Mouse (Mus musculus): ENCODE measurements around the gene Fam171a1. TPM values are rescaled to one million over a fixed set of nuclear protein-coding genes. Genes with fewer than 3 reads are reported as not detected.
"Not testable (repeated sequence)": the region's sequence is repeated elsewhere in the genome, so short reads cannot be mapped to it uniquely, and the experiment has no call there.

The Fam171a1 gene
- polyA plus RNA-seq (2012; rRNA removed) = 2.3 and 2.7 TPM in 2 replicates

DNA sequence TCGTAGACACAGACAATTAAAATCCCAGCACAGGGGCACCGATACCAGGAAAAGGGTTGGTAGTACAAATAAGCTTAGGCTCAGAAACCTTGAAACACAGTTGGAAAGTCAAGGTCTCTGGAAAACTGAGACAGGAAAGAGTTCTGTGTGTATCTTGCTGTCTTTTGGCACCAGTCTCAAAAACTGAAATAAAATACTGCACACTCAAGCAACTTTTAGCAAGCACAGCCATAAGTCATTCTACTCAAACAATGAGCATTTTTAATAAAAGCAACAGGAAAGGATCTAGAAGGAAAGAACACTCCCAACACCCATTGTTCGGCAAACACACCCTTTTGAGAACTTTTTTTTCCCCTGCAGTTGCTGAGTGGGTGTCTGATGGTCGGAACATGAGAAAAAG, at the start of gene Fam171a1:
Gene Fam171a1, plus strand, starts transcription at position 359 of the 400 bp plus-strand sequence.
- H3K4me3 ChIP-seq (ENCODE audit: control insufficient read depth, insufficient read depth, low read length) = no peak within 1 kb of the TSS
- no peak within 1 kb of the TSS for H3K27ac ChIP-seq (ENCODE audit: control insufficient read depth, insufficient read depth, low read length)
- H3K36me3 ChIP-seq (ENCODE audit: control insufficient read depth, insufficient read depth, low read length) = no peaks in the 10 kb centered on the region
- no peak for DNase-seq
- TF ChIP-seq POLR2A (IDR thresholded peaks at IDR 0.05; ENCODE audit: control insufficient read depth, extremely low read depth, insufficient read depth, low read length, poor library complexity) = no peak
- no peak for TF ChIP-seq CTCF (IDR thresholded peaks at IDR 0.05; ENCODE audit: borderline replicate concordance, control insufficient read depth, extremely low read depth, insufficient read depth, low read length, poor library complexity)
- 88% methylated on average over 4 of the region's 4 CpGs for WGBS
- peaks cover 4% of the 10 kb centered on the region; the same call in 1 of the 2 replicates for H3K27me3 ChIP-seq (ENCODE audit: control insufficient read depth, insufficient read depth, low read length)
- no peaks in the 10 kb centered on the region for H3K4me1 ChIP-seq (replicated peaks; ENCODE audit: control insufficient read depth, insufficient read depth, low read length)

DNA sequence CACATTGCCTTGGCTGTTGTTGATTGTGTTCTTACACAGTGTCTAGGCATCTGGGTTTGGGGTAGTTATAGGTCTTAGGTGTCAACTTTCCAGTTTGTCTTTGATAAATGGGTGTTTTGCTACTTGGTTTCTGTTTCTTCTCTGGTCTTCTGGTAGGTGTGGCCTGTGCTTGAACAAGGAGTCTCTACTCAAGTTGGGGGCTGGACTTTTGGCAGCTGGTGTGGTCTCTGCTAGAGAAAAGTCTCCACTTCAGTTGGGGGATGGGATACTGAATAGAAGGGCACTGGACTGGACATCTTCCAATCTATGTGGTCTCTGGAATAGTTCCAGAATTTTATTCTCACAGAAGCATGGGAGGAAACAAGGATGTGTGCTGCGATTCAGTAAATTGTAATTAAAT, 44.9 kb upstream of the Fam171a1 start:
- no peaks in the 10 kb centered on the region for H3K4me1 ChIP-seq (replicated peaks; ENCODE audit: control insufficient read depth, insufficient read depth, low read length)
- no peaks in the 10 kb centered on the region for H3K36me3 ChIP-seq (ENCODE audit: control insufficient read depth, insufficient read depth, low read length)
- TF ChIP-seq POLR2A (IDR thresholded peaks at IDR 0.05; ENCODE audit: control insufficient read depth, extremely low read depth, insufficient read depth, low read length, poor library complexity) = no peak
- no peak for TF ChIP-seq CTCF (IDR thresholded peaks at IDR 0.05; ENCODE audit: borderline replicate concordance, control insufficient read depth, extremely low read depth, insufficient read depth, low read length, poor library complexity)
- no peak overlapping the region for H3K27ac ChIP-seq (ENCODE audit: control insufficient read depth, insufficient read depth, low read length)
- H3K27me3 ChIP-seq (ENCODE audit: control insufficient read depth, insufficient read depth, low read length) = no peaks in the 10 kb centered on the region
- no peak for DNase-seq
- H3K4me3 ChIP-seq (ENCODE audit: control insufficient read depth, insufficient read depth, low read length) = no peak overlapping the region
- WGBS = 34% methylated on average over 1 of the region's 1 CpGs

DNA sequence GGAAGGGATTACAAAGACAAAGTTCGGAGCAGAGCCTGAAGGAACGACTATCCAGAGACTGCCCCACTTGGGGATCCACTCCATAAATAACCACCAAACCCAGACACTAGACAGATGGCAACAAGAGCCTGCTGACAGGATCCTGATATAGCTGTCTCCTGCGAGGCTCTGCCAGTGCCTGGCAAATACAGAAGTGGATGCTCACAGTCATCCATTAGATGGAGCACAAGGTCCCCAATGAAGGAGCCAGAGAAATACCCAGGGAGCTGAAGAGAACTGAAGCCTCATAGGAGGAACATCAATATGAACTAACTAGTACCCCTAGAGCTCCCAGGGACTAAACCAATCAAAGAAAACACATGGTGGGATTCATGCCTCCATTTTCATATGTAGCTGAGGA, 25.7 kb upstream of the Fam171a1 start:
- not testable (repeated sequence) for DNase-seq; H3K4me3 ChIP-seq (ENCODE audit: control insufficient read depth, insufficient read depth, low read length); H3K27me3 ChIP-seq (ENCODE audit: control insufficient read depth, insufficient read depth, low read length); H3K4me1 ChIP-seq (replicated peaks; ENCODE audit: control insufficient read depth, insufficient read depth, low read length); H3K27ac ChIP-seq (ENCODE audit: control insufficient read depth, insufficient read depth, low read length); H3K36me3 ChIP-seq (ENCODE audit: control insufficient read depth, insufficient read depth, low read length)
- 88% methylated on average over 3 of the region's 3 CpGs for WGBS

DNA sequence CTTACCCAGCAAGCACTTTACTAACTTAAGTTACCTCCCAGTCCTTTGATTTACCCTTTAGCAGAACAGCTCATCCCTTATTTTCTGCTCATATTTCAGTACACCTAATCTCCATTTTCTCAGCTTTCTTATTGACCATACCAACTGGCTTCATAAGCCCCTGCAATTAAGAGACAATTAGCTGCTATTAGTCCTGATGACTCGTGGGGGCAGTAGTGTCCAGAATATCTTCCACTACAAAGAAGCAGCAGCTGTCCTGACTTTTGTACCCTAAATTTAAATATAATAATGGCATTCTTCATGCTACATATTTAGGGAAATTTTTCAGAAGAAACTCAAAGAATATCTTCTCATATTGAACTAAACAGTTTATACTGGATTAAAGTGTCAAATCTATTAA, 24.8 kb upstream of the Fam171a1 start:
- no peak for DNase-seq
- no peaks in the 10 kb centered on the region for H3K4me1 ChIP-seq (replicated peaks; ENCODE audit: control insufficient read depth, insufficient read depth, low read length)
- H3K27me3 ChIP-seq (ENCODE audit: control insufficient read depth, insufficient read depth, low read length) = no peaks in the 10 kb centered on the region
- H3K27ac ChIP-seq (ENCODE audit: control insufficient read depth, insufficient read depth, low read length) = no peak overlapping the region
- TF ChIP-seq POLR2A (IDR thresholded peaks at IDR 0.05; ENCODE audit: control insufficient read depth, extremely low read depth, insufficient read depth, low read length, poor library complexity) = no peak
- TF ChIP-seq CTCF (IDR thresholded peaks at IDR 0.05; ENCODE audit: borderline replicate concordance, control insufficient read depth, extremely low read depth, insufficient read depth, low read length, poor library complexity) = no peak
- no peak overlapping the region for H3K4me3 ChIP-seq (ENCODE audit: control insufficient read depth, insufficient read depth, low read length)
- no peaks in the 10 kb centered on the region for H3K36me3 ChIP-seq (ENCODE audit: control insufficient read depth, insufficient read depth, low read length)
- 18% methylated on average over 1 of the region's 1 CpGs for WGBS

DNA sequence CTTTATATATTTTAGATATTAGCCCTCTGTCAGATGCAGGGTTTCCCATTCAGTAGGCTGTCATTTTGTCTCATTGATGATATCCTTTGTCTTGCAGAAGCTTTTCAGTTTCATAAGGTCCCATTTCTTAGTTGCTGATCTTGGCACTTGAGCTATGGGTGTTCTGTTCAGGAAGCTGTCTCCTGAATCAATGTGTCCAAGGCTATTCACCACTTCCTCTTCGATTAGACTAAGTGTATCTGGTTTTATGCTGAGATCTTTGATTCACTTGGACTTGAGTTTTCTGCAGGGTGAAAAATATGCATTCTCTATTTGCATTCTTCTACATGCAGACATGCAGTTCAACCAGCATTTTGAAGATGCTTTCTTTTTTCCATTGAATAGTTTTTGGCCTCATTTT, 17.9 kb upstream of the Fam171a1 start:
- TF ChIP-seq POLR2A (IDR thresholded peaks at IDR 0.05; ENCODE audit: control insufficient read depth, extremely low read depth, insufficient read depth, low read length, poor library complexity) (no peak), CTCF (IDR thresholded peaks at IDR 0.05; ENCODE audit: borderline replicate concordance, control insufficient read depth, extremely low read depth, insufficient read depth, low read length, poor library complexity) (no peak)
- Histone ChIP-seq H3K27ac (ENCODE audit: control insufficient read depth, insufficient read depth, low read length) (no peak overlapping the region), H3K36me3 (ENCODE audit: control insufficient read depth, insufficient read depth, low read length) (no peaks in the 10 kb centered on the region), H3K4me1 (replicated peaks; ENCODE audit: control insufficient read depth, insufficient read depth, low read length) (no peaks in the 10 kb centered on the region), H3K27me3 (ENCODE audit: control insufficient read depth, insufficient read depth, low read length) (no peaks in the 10 kb centered on the region), H3K4me3 (ENCODE audit: control insufficient read depth, insufficient read depth, low read length) (no peak overlapping the region)
- DNase-seq = no peak
- 16% methylated on average over 1 of the region's 1 CpGs for WGBS

DNA sequence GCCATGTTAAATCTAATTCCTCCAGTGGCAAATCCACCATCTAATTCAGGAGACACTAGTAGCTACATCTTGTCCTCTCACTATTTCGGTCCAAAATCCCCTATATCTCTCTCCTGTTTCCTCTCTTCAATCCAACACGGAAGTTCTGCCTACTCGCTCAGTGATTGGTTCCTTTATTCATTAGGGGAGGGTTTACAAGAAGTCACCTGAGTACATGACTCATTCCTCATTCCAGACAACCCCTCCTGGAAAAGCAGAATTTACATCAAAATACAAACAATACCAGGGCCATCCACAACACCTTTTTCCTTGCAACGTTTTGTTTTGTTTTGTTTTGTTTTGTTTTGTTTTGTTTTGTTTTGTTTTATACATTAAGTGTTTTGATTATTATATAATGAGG, 14.1 kb upstream of the Fam171a1 start:
- WGBS = 93% methylated on average over 4 of the region's 4 CpGs
- Histone ChIP-seq H3K36me3 (ENCODE audit: control insufficient read depth, insufficient read depth, low read length) (no peaks in the 10 kb centered on the region), H3K4me3 (ENCODE audit: control insufficient read depth, insufficient read depth, low read length) (no peak overlapping the region), H3K27ac (ENCODE audit: control insufficient read depth, insufficient read depth, low read length) (no peak overlapping the region), H3K27me3 (ENCODE audit: control insufficient read depth, insufficient read depth, low read length) (no peaks in the 10 kb centered on the region), H3K4me1 (replicated peaks; ENCODE audit: control insufficient read depth, insufficient read depth, low read length) (no peaks in the 10 kb centered on the region; the same call in 1 of the 2 replicates)
- TF ChIP-seq POLR2A (IDR thresholded peaks at IDR 0.05; ENCODE audit: control insufficient read depth, extremely low read depth, insufficient read depth, low read length, poor library complexity) = no peak
- no peak for TF ChIP-seq CTCF (IDR thresholded peaks at IDR 0.05; ENCODE audit: borderline replicate concordance, control insufficient read depth, extremely low read depth, insufficient read depth, low read length, poor library complexity)
- DNase-seq = no peak

DNA sequence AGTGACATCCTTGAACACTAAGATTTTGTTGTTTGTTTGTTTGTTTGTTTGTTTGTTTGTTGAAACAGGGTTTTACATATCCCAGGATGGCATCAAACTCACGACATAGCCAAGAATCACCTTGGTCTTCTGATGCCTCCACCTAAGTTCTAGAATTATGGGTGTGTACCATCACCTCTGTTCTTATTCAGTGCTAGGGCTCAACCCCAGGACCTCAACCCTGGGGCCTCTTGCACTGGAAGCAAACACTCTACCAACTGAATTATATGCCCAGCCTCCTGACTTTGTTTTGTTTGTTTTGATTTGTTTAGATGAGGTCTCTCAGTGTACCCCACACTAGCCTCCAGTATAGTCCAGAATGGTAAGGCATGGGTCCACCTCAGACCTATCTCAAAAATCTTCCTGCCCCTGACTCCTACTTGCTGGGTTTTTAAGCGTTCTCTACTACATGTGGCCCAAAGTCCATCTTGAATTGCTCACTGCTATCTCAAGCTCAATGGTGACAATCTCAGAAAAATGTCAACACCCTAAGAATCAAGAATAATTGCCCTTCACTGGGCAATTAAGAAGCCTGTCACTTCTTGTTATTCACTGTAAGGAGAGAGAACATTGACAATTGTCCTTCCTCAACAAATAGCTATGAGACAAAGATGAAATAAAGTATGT, 12.6 kb upstream of the Fam171a1 start:
- H3K4me1 ChIP-seq (replicated peaks; ENCODE audit: control insufficient read depth, insufficient read depth, low read length) = no peaks in the 10 kb centered on the region; the same call in 1 of the 2 replicates
- TF ChIP-seq CTCF (IDR thresholded peaks at IDR 0.05; ENCODE audit: borderline replicate concordance, control insufficient read depth, extremely low read depth, insufficient read depth, low read length, poor library complexity) (no peak), POLR2A (IDR thresholded peaks at IDR 0.05; ENCODE audit: control insufficient read depth, extremely low read depth, insufficient read depth, low read length, poor library complexity) (no peak)
- H3K36me3 ChIP-seq (ENCODE audit: control insufficient read depth, insufficient read depth, low read length) = no peaks in the 10 kb centered on the region
- no peak for DNase-seq
- 98% methylated on average over 2 of the region's 2 CpGs for whole genome bisulfite sequencing
- H3K27me3 ChIP-seq (ENCODE audit: control insufficient read depth, insufficient read depth, low read length) = no peaks in the 10 kb centered on the region
- H3K4me3 ChIP-seq (ENCODE audit: control insufficient read depth, insufficient read depth, low read length) = no peak overlapping the region
- no peak overlapping the region for H3K27ac ChIP-seq (ENCODE audit: control insufficient read depth, insufficient read depth, low read length)
